Mouse (Mus musculus): ENCODE measurements at regions not wholly inside any gene's neighbourhood (a gene's known extent, or its start where the extent isn't known, plus 50 kb on each side); places are given as distances from the start of the nearest gene placed in this dataset.
A peak's percentile ranks its signal among the peaks of the same experiment; 100 is the strongest.

DNA sequence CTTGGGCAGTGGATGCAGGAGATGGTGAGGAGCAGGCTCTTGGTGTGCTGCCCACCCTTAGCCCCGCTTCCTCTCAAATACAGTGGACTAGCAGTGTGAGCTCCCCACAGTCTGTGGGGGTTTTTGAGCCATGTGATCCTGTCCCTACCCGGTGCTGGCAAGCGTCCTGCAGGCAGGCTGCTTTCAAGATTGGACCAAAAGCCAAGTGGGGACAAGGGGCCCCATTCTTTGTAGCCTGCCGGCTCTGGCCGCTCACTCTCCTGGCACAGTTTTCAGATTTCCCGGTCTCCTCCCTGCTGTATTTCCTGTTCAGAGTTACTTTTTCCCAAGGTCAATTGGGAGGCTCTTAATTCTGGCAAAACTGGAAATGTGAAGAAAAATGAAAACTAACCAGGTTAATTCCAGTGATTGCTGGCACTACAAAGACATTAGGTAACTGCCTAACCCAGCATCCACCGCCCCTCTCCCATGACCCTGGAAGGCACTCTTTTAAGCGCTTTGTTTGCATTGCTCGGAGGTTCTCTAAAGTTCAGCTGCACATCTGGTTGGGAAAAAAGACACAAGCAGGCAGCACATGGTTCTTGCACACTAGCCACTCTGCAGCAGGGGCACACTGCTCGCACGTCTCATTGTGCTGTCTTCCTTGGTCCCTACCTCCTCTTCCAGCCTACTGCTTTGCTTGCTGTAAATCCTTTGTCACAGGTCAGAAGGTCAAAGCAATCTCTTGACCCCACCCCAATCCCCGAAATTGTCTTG lies 105.6 kb downstream of the Rassf10 start:
- Histone ChIP-seq H3K4me1 (ENCODE audit: insufficient read depth, low read length) (no peaks in the 10 kb centered on the region), H3K4me2 (ENCODE audit: low read depth, low read length, poor library complexity, severe bottlenecking) (no peak overlapping the region), H3K9me3 (ENCODE audit: low read length) (no peaks in the 10 kb centered on the region), H3K36me3 (ENCODE audit: insufficient read depth, low read length) (no peaks in the 10 kb centered on the region), H3K27ac (ENCODE audit: low read depth, low read length) (no peak overlapping the region), H3K4me3 (ENCODE audit: low read depth, low read length) (no peak overlapping the region), H3K9ac (replicated peaks; ENCODE audit: low read length, poor library complexity, severe bottlenecking) (no peak overlapping the region), H3K27me3 (ENCODE audit: insufficient read depth, low read length) (no peaks in the 10 kb centered on the region)
- TF ChIP-seq CTCF (IDR thresholded peaks at IDR 0.05): no peak
- WGBS: 42% methylated on average over 12 of the region's 12 CpGs
- ATAC-seq (ENCODE audit: low FRiP score): peak; percentile 74
- DNase-seq (ENCODE audit: low spot score): peak; percentile 73

DNA sequence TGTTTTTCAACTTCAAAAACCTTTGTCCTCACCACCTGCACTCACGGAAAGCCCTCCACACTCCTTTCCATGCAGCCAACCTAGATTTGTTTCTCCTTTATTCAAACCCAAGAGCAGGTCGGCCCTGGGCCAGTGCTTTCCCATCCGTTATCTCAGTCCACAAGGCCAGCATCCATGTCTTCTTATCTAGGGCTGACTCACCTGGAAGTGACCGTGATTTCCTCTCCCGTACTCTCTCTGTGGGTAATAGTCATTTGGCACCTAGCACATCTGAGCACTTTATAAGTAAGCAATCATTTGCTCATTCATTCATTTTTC lies 106.2 kb downstream of the Rassf10 start:
- H3K36me3 ChIP-seq (ENCODE audit: insufficient read depth, low read length): no peaks in the 10 kb centered on the region
- DNase-seq (ENCODE audit: low spot score) (no peak), ATAC-seq (ENCODE audit: low FRiP score) (no peak)
- no peak for TF ChIP-seq CTCF (IDR thresholded peaks at IDR 0.05)
- no peaks in the 10 kb centered on the region for H3K9me3 ChIP-seq (ENCODE audit: low read length)
- H3K4me1 ChIP-seq (ENCODE audit: insufficient read depth, low read length): no peaks in the 10 kb centered on the region
- 68% methylated on average over 5 of the region's 5 CpGs for WGBS
- no peaks in the 10 kb centered on the region for H3K27me3 ChIP-seq (ENCODE audit: insufficient read depth, low read length)
- H3K27ac ChIP-seq (ENCODE audit: low read depth, low read length): no peak overlapping the region
- H3K4me3 ChIP-seq (ENCODE audit: low read depth, low read length): no peak overlapping the region
- no peak overlapping the region for H3K9ac ChIP-seq (replicated peaks; ENCODE audit: low read length, poor library complexity, severe bottlenecking)
- H3K4me2 ChIP-seq (ENCODE audit: low read depth, low read length, poor library complexity, severe bottlenecking): no peak overlapping the region

DNA sequence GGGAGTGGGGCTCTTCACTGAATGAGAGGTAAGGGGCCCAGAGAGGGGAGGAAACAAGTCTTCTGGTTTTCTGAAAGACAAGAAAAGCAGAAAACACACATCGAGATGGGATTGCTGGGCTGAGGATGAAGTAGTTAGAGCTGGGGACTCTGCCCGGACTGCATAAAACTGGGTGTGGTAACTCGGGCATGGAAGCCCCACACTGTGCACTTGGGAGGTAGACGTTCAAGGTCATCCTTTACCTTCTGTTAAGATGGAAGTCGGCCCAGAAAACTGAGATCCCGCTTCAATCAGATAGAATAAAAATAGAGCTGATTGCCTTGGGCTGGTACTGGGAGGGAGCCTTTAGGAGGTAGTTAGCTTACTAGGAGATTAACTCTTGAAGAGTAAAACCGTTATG lies 107.2 kb downstream of the Rassf10 start:
- no peaks in the 10 kb centered on the region for H3K27me3 ChIP-seq (ENCODE audit: insufficient read depth, low read length)
- no peak overlapping the region for H3K9ac ChIP-seq (replicated peaks; ENCODE audit: low read length, poor library complexity, severe bottlenecking)
- H3K4me2 ChIP-seq (ENCODE audit: low read depth, low read length, poor library complexity, severe bottlenecking): no peak overlapping the region
- H3K27ac ChIP-seq (ENCODE audit: low read depth, low read length): no peak overlapping the region
- no peak for DNase-seq (ENCODE audit: low spot score)
- no peaks in the 10 kb centered on the region for H3K9me3 ChIP-seq (ENCODE audit: low read length)
- TF ChIP-seq CTCF (IDR thresholded peaks at IDR 0.05): no peak
- WGBS: 72% methylated on average over 7 of the region's 7 CpGs
- no peaks in the 10 kb centered on the region for H3K36me3 ChIP-seq (ENCODE audit: insufficient read depth, low read length)
- ATAC-seq (ENCODE audit: low FRiP score): no peak
- no peak overlapping the region for H3K4me3 ChIP-seq (ENCODE audit: low read depth, low read length)
- no peaks in the 10 kb centered on the region for H3K4me1 ChIP-seq (ENCODE audit: insufficient read depth, low read length)

DNA sequence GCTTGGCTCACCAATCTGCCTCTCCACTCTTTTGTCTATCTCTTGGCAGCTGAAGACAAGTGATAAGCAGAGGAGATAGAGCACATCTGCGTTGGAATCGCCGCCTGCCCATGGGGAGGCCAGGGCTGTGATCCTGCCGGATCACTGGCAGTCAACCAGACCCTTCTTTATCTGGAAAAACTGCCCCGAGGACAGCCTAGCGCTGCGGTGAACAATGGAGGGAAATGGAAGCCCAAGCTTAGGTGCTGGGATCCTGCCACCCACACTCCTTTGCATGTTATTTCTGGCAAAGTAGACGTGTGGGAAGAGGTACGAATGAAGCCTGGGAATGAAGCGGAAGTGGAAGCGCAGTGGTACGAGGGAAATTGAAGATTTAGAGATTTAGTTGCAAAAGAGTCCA lies 112.8 kb downstream of the Rassf10 start:
- Histone ChIP-seq H3K4me2 (ENCODE audit: low read depth, low read length, poor library complexity, severe bottlenecking) (no peak overlapping the region), H3K27ac (ENCODE audit: low read depth, low read length) (no peak overlapping the region), H3K9ac (replicated peaks; ENCODE audit: low read length, poor library complexity, severe bottlenecking) (no peak overlapping the region), H3K4me3 (ENCODE audit: low read depth, low read length) (no peak overlapping the region), H3K4me1 (ENCODE audit: insufficient read depth, low read length) (no peaks in the 10 kb centered on the region), H3K27me3 (ENCODE audit: insufficient read depth, low read length) (no peaks in the 10 kb centered on the region), H3K9me3 (ENCODE audit: low read length) (no peaks in the 10 kb centered on the region), H3K36me3 (ENCODE audit: insufficient read depth, low read length) (no peaks in the 10 kb centered on the region)
- 66% methylated on average over 12 of the region's 12 CpGs for WGBS
- no peak for TF ChIP-seq CTCF (IDR thresholded peaks at IDR 0.05)
- DNase-seq (ENCODE audit: low spot score) (no peak), ATAC-seq (ENCODE audit: low FRiP score) (no peak)

DNA sequence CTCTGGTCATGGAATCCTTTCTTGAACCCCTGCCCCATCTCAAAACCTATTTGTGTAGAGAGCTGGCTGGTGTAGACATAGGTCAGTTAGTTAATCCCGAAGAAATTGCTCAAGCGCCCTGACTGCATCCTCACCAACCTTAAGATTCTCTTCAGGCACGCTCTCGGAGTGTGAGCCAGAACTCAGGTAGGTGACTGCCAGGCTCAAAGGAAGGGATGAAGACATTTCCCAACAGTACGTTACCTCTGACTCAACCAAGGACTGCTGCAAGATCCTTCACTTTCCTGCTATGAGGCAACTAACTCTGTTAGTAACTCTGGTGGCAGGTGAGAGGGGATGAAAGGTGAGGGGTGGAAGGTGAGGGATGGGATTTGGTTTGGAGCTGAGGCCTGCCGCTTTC lies 114.5 kb downstream of the Rassf10 start:
- H3K27me3 ChIP-seq (ENCODE audit: insufficient read depth, low read length): no peaks in the 10 kb centered on the region
- no peaks in the 10 kb centered on the region for H3K9me3 ChIP-seq (ENCODE audit: low read length)
- H3K36me3 ChIP-seq (ENCODE audit: insufficient read depth, low read length): no peaks in the 10 kb centered on the region
- no peak overlapping the region for H3K9ac ChIP-seq (replicated peaks; ENCODE audit: low read length, poor library complexity, severe bottlenecking)
- no peaks in the 10 kb centered on the region for H3K4me1 ChIP-seq (ENCODE audit: insufficient read depth, low read length)
- ATAC-seq (ENCODE audit: low FRiP score) (no peak), DNase-seq (ENCODE audit: low spot score) (no peak)
- H3K4me3 ChIP-seq (ENCODE audit: low read depth, low read length): no peak overlapping the region
- TF ChIP-seq CTCF (IDR thresholded peaks at IDR 0.05): no peak
- 95% methylated on average over 6 of the region's 6 CpGs for WGBS
- no peak overlapping the region for H3K27ac ChIP-seq (ENCODE audit: low read depth, low read length)
- no peak overlapping the region for H3K4me2 ChIP-seq (ENCODE audit: low read depth, low read length, poor library complexity, severe bottlenecking)

DNA sequence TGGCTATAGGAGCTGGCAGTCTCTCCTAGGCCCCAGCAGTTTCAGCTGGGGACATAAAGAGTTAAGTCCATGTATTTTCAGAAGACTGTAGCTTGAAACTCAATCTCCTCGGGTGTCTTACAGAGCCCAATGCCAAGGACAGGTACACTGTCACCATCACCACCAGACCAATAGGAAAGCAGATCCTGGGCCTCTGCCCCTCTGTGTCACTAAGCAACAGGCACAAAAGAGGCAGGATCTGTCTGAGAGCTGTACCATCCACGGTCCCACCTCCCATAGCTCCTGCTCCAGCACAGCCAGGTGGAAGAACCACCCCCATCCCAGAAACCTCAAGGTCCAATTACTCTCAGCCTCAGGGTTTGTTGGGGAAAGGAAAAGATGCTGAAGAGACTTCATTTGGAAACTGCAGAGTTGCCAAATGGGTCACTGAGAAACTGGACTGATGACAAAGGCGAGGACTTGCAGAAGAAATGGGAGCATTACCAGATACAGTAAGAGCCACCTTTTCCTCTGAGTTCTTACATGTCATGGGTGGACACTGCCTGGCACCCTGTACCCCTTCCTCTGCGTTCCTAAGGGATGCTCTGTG lies 115.7 kb downstream of the Rassf10 start:
- TF ChIP-seq CTCF (IDR thresholded peaks at IDR 0.05): no peak

More for the DNA sequence above, 115.7 kb downstream of the Rassf10 start:
- H3K4me2 ChIP-seq (ENCODE audit: low read depth, low read length, poor library complexity, severe bottlenecking): no peak overlapping the region
- H3K27me3 ChIP-seq (ENCODE audit: insufficient read depth, low read length): no peaks in the 10 kb centered on the region
- DNase-seq (ENCODE audit: low spot score): no peak
- no peaks in the 10 kb centered on the region for H3K9me3 ChIP-seq (ENCODE audit: low read length)
- no peak overlapping the region for H3K27ac ChIP-seq (ENCODE audit: low read depth, low read length)
- no peak overlapping the region for H3K4me3 ChIP-seq (ENCODE audit: low read depth, low read length)
- no peaks in the 10 kb centered on the region for H3K36me3 ChIP-seq (ENCODE audit: insufficient read depth, low read length)
- no peaks in the 10 kb centered on the region for H3K4me1 ChIP-seq (ENCODE audit: insufficient read depth, low read length)
- WGBS: 66% methylated on average over 4 of the region's 4 CpGs
- ATAC-seq (ENCODE audit: low FRiP score): no peak
- H3K9ac ChIP-seq (replicated peaks; ENCODE audit: low read length, poor library complexity, severe bottlenecking): no peak overlapping the region
